Mouse (Mus musculus): ENCODE results near the gene Gm20431.

Gm20431 gene

DNA sequence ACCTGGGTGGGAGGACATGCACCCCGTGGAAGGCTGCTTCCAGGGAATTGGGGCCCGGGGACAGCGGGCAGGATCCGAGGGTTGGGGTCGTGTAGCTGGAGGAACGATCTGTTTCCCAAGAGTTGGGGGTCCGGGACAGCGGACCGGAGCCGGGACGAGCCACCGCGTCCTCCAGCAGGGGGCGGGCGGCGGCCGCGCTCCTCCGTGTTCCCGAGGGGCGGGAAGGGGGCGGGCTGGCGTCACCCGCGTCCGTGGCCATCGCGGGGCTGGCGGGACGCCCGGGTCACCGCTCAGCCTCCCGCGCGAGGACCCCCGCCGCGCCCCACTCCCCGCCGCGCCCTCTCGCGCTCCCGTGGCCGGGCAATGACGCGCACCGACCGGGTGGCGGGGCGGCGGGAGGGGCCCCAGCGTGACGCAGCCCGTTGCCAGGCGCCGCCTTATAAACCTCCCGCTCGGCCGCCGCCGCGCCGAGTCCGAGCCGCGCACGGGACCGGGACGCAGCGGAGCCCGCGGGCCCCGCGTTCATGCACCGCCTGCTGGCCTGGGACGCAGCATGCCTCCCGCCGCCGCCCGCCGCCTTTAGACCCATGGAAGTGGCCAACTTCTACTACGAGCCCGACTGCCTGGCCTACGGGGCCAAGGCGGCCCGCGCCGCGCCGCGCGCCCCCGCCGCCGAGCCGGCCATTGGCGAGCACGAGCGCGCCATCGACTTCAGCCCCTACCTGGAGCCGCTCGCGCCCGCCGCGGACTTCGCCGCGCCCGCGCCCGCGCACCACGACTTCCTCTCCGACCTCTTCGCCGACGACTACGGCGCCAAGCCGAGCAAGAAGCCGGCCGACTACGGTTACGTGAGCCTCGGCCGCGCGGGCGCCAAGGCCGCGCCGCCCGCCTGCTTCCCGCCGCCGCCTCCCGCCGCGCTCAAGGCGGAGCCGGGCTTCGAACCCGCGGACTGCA is 27.5 kb upstream of the Gm20431 start, which contains the start of gene Cebpb:
Gene Cebpb (plus strand): TSS at position 418 of the 954 bp plus-strand sequence.
- peak; percentile 71 for DNase-seq (ENCODE audit: low spot score)

GRCm38 (mm10) chr2:167688126-167688497 is 26.8 kb upstream of the Gm20431 start:
- peak; percentile 15 for DNase-seq (ENCODE audit: low spot score)

GRCm38 (mm10) chr2:167687651-167688101 is 26.4 kb upstream of the Gm20431 start:
- no peak for DNase-seq (ENCODE audit: low spot score)

- no peak for DNase-seq (ENCODE audit: low spot score)
Measured at GRCm38 (mm10) chr2:167687250-167687586, 25.9 kb upstream of the Gm20431 start.

DNA sequence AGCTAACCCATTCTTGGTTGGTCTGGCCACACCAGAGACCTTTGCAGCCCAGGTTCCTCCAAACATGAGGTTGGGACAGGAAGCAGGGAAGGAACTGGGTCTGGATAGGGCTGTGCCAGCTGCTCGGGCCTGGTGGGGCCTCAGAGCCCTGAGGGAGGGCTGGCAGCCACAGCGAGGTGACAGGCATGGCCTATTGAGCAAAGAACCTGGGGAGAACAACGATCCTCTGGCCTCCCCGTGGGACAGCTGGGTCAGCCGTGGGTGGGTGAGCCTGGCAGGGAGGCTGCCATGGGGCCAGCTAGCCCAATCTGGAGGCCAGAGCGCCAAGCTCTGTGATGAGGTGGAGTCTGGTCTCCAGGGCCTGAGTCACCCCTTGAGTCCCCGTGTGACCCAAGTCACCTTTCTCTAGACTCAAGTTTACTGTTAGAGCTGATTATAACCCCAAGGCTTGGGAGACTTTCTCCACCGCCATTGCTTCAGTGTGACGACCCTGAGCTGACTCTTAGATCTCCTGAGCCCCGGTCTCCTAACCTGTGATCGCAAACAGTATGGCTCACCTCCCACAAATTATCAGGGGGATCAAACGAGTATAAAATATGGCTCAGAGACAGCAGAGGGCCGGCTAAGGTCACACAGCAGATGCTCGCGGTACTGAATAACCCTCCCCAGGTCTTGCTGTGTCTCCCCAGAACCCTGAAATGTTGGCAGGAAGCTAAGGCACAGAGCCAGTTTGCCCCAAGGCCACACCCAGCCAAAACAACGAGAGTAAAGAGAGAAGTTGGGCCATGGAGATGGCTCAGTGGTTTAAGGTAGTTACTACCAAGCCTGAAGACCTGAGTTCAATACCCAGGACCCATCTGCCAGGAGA is 25.3 kb upstream of the Gm20431 start:
- no peak for DNase-seq (ENCODE audit: low spot score)

DNA sequence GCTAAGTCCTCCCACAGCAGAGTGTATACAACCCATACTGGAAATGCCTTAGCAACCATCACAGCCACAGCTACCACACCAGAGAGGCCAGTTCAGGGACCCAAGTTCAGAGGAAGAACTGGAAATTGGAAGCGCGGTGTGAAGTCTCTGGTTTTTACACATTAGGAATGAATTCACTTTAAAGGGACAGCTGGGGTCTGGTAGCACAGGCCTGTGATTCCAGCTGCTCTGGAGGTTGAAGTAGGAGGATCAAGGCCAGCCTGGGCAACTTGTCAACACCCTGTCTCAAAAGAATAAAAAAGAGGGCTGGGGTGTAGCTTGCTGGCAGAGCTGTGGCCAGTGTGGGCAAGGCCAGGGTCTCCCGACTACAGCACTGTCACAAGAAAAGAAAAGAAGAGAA is 24.6 kb upstream of the Gm20431 start:
- no peak for DNase-seq (ENCODE audit: low spot score)

DNA sequence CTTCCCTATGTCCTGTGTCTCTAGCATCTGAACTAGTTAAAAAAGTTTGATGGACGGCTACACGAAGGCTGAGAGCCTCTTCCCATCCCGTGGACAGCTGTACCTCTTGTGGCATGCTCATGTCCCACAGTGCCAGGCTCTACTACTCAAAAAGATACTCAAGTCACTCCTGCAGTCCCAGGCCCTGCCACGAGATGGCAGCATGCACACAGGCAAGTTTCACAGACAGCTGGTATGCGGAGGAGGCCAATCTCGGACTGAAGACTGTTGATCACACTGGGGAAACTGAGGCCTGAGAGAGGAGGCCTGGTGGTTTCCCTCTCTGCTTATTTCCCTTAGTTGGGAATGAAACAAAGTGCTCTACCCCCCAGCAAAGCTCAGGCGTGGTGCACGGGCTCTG is 23.8 kb upstream of the Gm20431 start:
- DNase-seq (ENCODE audit: low spot score) = peak; percentile 88

- DNase-seq (ENCODE audit: low spot score) = no peak
Measured at GRCm38 (mm10) chr2:167683721-167684120, 22.4 kb upstream of the Gm20431 start.

GRCm38 (mm10) chr2:167680657-167681056 is 19.4 kb upstream of the Gm20431 start:
- DNase-seq (ENCODE audit: low spot score) = peak; percentile 77

DNA sequence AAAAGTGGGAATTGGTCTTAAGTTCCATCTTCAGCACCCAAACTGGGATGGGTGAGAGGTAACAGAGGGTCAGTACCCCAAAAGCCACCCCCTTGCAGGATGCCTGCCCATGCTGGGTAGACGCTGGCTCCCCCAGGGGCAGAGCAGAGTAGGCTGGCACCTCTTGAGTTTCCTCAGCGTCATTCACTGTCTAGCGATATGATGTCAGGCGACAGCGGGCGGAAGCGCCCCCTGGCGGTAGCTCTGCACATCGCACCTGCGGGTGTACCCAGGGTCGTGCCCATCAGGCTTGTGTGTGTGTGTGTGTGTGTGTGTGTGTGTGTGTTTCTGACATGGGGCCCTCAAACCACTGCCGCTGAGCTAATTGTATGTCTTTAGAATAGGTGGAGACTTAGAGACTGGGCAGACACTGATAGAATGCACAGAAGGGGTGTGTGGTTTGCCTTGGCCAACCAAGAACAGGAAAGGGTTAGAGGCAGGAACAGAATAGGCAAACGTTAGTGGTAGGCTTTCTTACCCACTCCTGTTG is 18.7 kb upstream of the Gm20431 start:
- DNase-seq (ENCODE audit: low spot score) = peak; percentile 93

DNA sequence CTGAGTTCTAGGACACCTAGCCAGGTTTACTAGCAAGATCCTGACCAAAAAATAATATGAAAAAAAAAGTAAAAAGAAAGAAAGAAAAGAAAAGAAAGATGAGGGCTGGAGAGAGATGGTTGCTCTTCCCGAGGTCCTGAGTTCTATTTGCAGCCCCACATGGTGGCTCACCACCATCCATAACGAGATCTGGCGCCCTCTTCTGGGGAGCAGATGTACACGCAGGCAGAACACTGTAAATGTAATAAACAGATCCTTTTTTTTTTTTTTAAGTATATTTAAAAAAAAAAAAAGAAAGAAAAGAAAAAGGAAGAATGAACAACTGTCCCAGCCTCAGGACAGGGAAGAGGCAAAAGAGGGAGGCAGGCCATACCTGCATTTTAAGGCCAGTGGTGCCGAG is 17.3 kb upstream of the Gm20431 start:
- peak; percentile 35 for DNase-seq (ENCODE audit: low spot score)

- peak; percentile 42 for DNase-seq (ENCODE audit: low spot score)
Measured at GRCm38 (mm10) chr2:167675120-167675909, 14.0 kb upstream of the Gm20431 start.

DNA sequence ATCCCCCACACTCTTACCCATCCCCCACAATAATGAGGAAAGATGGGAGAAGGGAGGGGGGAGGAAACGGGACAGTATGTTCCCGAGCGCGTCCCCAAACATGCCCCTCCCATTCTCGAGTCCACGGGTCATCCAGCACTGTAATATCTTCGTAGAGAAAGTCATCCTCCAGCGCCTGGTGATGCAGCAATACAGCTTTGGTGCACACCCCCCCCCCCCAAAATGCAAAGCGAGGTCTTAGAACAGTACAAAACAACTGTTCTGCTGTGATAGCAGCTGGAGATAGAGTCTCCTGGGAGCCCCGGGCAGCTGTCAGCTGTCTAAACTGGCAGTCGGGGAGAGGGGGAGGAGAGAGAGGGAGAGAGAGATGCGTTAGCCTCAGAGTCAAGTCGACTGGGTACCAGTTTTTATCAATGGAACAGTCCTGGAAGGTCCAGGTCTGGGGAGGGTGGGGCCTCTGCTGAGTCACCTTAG is 11.0 kb upstream of the Gm20431 start:
- DNase-seq (ENCODE audit: low spot score) = no peak

GRCm38 (mm10) chr2:167671101-167671633 is 9.9 kb upstream of the Gm20431 start:
- DNase-seq (ENCODE audit: low spot score) = no peak

GRCm38 (mm10) chr2:167669398-167669797 is 8.1 kb upstream of the Gm20431 start:
- no peak for DNase-seq (ENCODE audit: low spot score)

DNA sequence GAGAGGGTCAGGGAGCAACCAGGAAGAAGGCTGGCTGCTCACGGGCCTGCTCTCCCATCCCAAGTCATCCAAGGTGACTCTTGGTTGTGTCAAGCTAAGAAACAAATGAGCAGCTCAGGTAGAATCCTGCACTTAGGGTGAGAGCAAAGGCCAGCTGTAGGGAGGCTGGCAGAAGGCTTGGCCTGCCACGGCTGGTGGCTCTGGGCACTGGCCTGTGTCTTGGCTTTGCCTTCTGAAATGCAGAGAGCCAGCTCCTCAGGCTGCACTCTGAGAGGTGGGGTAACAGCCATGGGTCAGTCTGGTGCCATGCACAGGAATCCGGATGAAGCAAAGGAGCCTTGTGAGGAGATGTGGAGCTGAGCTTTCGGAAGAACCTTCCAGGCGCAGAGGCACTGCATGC is 7.1 kb upstream of the Gm20431 start:
- DNase-seq (ENCODE audit: low spot score) = no peak

- DNase-seq (ENCODE audit: low spot score) = no peak
Measured at GRCm38 (mm10) chr2:167665972-167666713, 4.8 kb upstream of the Gm20431 start.

DNA sequence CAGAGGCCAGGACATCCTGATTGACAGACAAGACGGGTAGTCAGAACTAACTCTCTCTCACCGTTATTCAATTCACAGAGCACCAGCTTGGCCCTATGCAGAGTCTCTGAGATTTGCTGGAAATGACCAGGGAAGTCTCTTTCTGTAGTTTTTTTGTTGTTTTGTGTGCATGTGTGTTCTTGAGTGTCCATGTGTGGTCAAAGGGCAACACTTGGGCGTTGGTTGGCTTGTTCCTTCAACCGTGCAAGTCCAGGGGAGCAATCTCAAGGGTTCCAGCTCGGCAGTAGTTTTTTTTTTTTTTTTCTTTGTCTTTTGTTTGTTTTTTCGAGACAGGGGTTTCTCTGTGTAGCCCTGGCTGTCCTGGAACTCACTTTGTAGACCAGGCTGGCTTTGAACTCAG is 1.4 kb upstream of the Gm20431 start:
- DNase-seq (ENCODE audit: low spot score) = no peak

GRCm38 (mm10) chr2:167660611-167660971 is 705 bp downstream of the Gm20431 start:
- peak; percentile 31 for DNase-seq (ENCODE audit: low spot score)

DNA sequence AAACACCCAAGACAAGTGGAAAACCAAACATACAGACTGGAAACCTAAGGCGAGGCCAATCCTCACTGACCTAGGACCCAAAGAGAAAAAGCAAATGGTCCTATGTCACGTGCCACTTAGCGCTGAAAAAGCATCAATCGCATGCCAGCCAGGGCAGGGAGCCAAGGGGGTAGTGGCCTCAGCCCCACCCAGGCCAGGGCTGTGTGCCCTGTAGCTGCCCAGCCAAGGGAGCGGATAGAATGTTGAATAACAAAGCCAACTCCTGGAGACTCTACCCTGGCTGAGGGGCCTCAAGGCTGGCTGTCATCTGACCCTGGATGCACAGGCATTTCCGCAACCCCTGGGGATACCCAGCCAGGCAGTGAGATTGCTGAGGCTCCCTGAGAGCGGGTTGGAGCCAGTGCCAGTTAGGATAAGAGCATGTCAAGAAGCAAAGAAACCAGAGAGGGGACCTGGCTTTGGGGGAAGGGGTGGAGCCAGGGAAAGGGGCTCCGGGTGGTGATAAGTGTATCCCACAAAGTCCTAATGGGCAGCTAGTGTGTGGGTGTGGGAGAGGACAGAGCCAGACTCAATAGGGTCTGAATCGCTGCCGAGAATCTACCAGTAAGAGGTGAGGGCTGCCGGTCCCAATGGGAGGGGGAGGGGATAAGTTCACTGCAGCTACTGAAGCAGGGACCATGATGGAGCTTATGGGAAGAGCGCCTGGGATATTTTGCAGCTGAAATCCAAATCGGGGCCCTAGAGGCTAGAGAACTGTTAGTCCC is 1.3 kb downstream of the Gm20431 start:
- DNase-seq (ENCODE audit: low spot score) = no peak
